9 mouse cellular contexts compared by ENCODE assay signal in the genomic region with DNA sequence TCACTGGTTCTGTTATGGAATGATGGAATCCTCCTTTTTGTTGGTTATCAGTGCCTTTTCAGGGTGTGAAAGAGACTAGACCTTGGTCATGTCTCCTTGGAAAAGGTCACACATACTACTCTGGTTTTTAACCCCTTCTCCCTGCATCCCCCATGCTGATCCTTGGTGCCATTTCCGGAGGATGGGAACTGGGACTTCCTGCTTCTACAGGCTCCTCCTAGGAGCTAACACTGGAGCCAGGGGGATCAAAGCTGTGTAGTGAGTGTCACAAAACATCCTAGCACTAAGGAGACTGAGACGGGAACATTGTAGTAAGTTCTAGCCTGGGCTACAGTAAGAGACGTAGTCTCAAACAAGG. TPM values are rescaled to one million over a fixed set of nuclear protein-coding genes. Genes with fewer than 3 reads are reported as not detected.
A peak's percentile ranks its signal among the peaks of the same experiment; 100 is the strongest.
DNase-seq lines count a peak whose midpoint lies in the region; ATAC-seq and TF ChIP-seq lines count a peak whose summit lies in the region.
"Had no signal": no experiment of that assay in that cellular context is flagged by ENCODE, and none has a peak within 500 bp of the region (broad histone marks: within the 10 kb centered on the region; RNA-seq: fewer than 3 reads in every experiment).

No protein-coding gene starts in this region.

- peak; percentile 95 for DNase-seq in heart, adult 11 months
- no peak for DNase-seq in heart, postnatal 14 days
- no peak for DNase-seq in ES-E14 (ENCODE audit: low read depth, low spot score)
- no peak for DNase-seq in frontal cortex, postnatal 25 days (ENCODE audit: low spot score in 2 of 2)
- DNase-seq in gastrocnemius, postnatal 4 days (ENCODE audit: low spot score in 2 of 2): no peak
- DNase-seq in layer of hippocampus, postnatal 25 days (ENCODE audit: extremely low spot score in 1 of 2, low spot score in 1 of 2): no peak

- in situ Hi-C loops in ES-E14 (cut with MboI; ENCODE audit: low sequenced_read_pairs in 2 of 2, unreplicated experiment in 2 of 2): no loop called here

- H3K36me3 ChIP-seq in ES-E14 (ENCODE audit: control insufficient read depth, insufficient read depth, low read length, poor library complexity, severe bottlenecking): no peaks in the 10 kb centered on the region
- H3K36me3 ChIP-seq in forebrain, embryonic 15.5 days: no peaks in the 10 kb centered on the region
- H3K36me3 ChIP-seq in liver, embryonic 15.5 days (replicated peaks): no peaks in the 10 kb centered on the region
- H3K36me3 ChIP-seq: G1E had no signal

- H3K4me1 ChIP-seq in ES-E14 (ENCODE audit: control insufficient read depth in 2 of 2, insufficient read depth in 2 of 2, low read length in 2 of 2, poor library complexity in 1 of 2): no peaks in the 10 kb centered on the region
- peaks cover 7% of the 10 kb centered on the region; the same call in 1 of the 2 replicates for H3K4me1 ChIP-seq in forebrain, embryonic 15.5 days
- H3K4me1 ChIP-seq in liver, embryonic 15.5 days (replicated peaks): peaks cover 29% of the 10 kb centered on the region

- WGBS in forebrain, embryonic 15.5 days: 5% methylated on average over 3 of the region's 3 CpGs
- WGBS in liver, embryonic 15.5 days (ENCODE audit: insufficient replicate concordance): 9% methylated on average over 3 of the region's 3 CpGs

- H3K9me3 ChIP-seq in ES-E14 (ENCODE audit: control insufficient read depth, insufficient read depth, low read depth, low read length): no peaks in the 10 kb centered on the region
- no peaks in the 10 kb centered on the region for H3K9me3 ChIP-seq in forebrain, embryonic 15.5 days
- no peaks in the 10 kb centered on the region for H3K9me3 ChIP-seq in liver, embryonic 15.5 days (replicated peaks)
- H3K9me3 ChIP-seq: G1E had no signal

- ATAC-seq in forebrain, embryonic 15.5 days (replicated peaks): peak; percentile 69; the same call in 1 of the 2 replicates
- no peak for ATAC-seq in liver, embryonic 15.5 days (ENCODE audit: insufficient read depth)

- peak overlapping the region in 1 of 2 experiments; percentile 49; a peak in 2 of 4 replicates for H3K4me3 ChIP-seq in ES-E14 (ENCODE audit: insufficient read depth in 1 of 2, low read depth in 1 of 2, low read length in 2 of 2, poor library complexity in 1 of 2, severe bottlenecking in 1 of 2)
- H3K4me3 ChIP-seq in forebrain, embryonic 15.5 days: peak overlapping the region; percentile 34
- H3K4me3 ChIP-seq in liver, embryonic 15.5 days (replicated peaks): peak overlapping the region; percentile 29

- H3K27me3 ChIP-seq in forebrain, embryonic 15.5 days: peaks cover 3% of the 10 kb centered on the region; the same call in 1 of the 2 replicates
- peaks cover 21% of the 10 kb centered on the region for H3K27me3 ChIP-seq in liver, embryonic 15.5 days

- H3K27ac ChIP-seq in ES-E14 (ENCODE audit: insufficient read depth, low read depth, low read length, poor library complexity, severe bottlenecking): peak overlapping the region; percentile 100; the same call in 1 of the 2 replicates
- H3K27ac ChIP-seq in forebrain, embryonic 15.5 days (replicated peaks): peak overlapping the region; percentile 97
- H3K27ac ChIP-seq in liver, embryonic 15.5 days (replicated peaks): peak overlapping the region; percentile 88

- intact Hi-C loops in heart, postnatal 14 days (cut with DNase I): no loop called here

- peak overlapping the region; percentile 8; the same call in 1 of the 2 replicates for H3K9ac ChIP-seq in ES-E14 (ENCODE audit: insufficient read depth, low read depth, low read length, poor library complexity, severe bottlenecking)
- H3K9ac ChIP-seq in forebrain, embryonic 15.5 days (replicated peaks): peak overlapping the region; percentile 63
- H3K9ac ChIP-seq in liver, embryonic 15.5 days: peak overlapping the region; percentile 50

- H3K4me2 ChIP-seq in forebrain, embryonic 15.5 days (replicated peaks): peak overlapping the region; percentile 48
- H3K4me2 ChIP-seq in liver, embryonic 15.5 days: peak overlapping the region; percentile 59

TF ChIP-seq in ES-E14, 5 proteins besides CTCF, POLR2A, EP300 and RAD21:
- TF ChIP-seq CHD2 (IDR thresholded peaks at IDR 0.05; ENCODE audit: low read depth, low read length) (no peak), HCFC1 (IDR thresholded peaks at IDR 0.05; ENCODE audit: borderline replicate concordance, insufficient read depth, low read length) (no peak), MAFK (IDR thresholded peaks at IDR 0.05; ENCODE audit: insufficient read depth, low read depth, low read length) (no peak), ZC3H11A (IDR thresholded peaks at IDR 0.05; ENCODE audit: borderline replicate concordance, low read depth, low read length) (no peak), ZNF384 (IDR thresholded peaks at IDR 0.05; ENCODE audit: low read depth, low read length) (no peak)

RNA-seq across cellular contexts. Expression of a gene that starts 7.8 kb away (rescaled TPM):
- 10 to 100 TPM; 28.6 to 29.6 TPM for total RNA-seq in heart, postnatal 14 days (2021)
- 11.2 and 13.8 TPM in 2 replicates for total RNA-seq in ES-E14 (2012; rRNA removed)
- 45.8 TPM in 2 replicates for polyA plus RNA-seq in forebrain, embryonic 15.5 days (2015; fragmentation: Nextera tagmentation; extraction: Ambion mirVana)
- 0.82 and 0.94 TPM in 2 replicates for polyA plus RNA-seq in liver, embryonic 15.5 days (2015; fragmentation: Nextera tagmentation; extraction: Ambion mirVana)
- total RNA-seq in gastrocnemius, postnatal 4 days (2021): 10 to 100 TPM in 1 of 2 experiments, 1 to 10 TPM in 1; 7.1 to 10.0 TPM
- 10 to 100 TPM; 10.4 to 11.9 TPM for total RNA-seq in layer of hippocampus, postnatal 25 days (2021)

RNA-seq across cellular contexts. Expression of a gene that starts 30.5 kb away (rescaled TPM):
- total RNA-seq in heart, postnatal 14 days (2021): 10 to 100 TPM; 32.1 to 35.6 TPM
- 81.1 and 99.0 TPM in 2 replicates for total RNA-seq in ES-E14 (2012; rRNA removed)
- 31.0 and 34.6 TPM in 2 replicates for polyA plus RNA-seq in forebrain, embryonic 15.5 days (2015; fragmentation: Nextera tagmentation; extraction: Ambion mirVana)
- polyA plus RNA-seq in liver, embryonic 15.5 days (2015; fragmentation: Nextera tagmentation; extraction: Ambion mirVana): 10.7 and 12.1 TPM in 2 replicates
- total RNA-seq in gastrocnemius, postnatal 4 days (2021): 10 to 100 TPM; 15.4 to 18.4 TPM
- total RNA-seq in layer of hippocampus, postnatal 25 days (2021): 1 to 10 TPM; 8.1 to 8.2 TPM

RNA-seq across cellular contexts. Expression of a gene that starts 58.5 kb away (rescaled TPM):
- total RNA-seq in heart, postnatal 14 days (2021): not detected
- not detected in 2 replicates for total RNA-seq in ES-E14 (2012; rRNA removed)
- not detected in 2 replicates for polyA plus RNA-seq in forebrain, embryonic 15.5 days (2015; fragmentation: Nextera tagmentation; extraction: Ambion mirVana)
- polyA plus RNA-seq in liver, embryonic 15.5 days (2015; fragmentation: Nextera tagmentation; extraction: Ambion mirVana): 0.16 TPM in 1 of 2 replicates, not detected in the other
- not detected for total RNA-seq in gastrocnemius, postnatal 4 days (2021)
- total RNA-seq in layer of hippocampus, postnatal 25 days (2021): not detected
- total RNA-seq: G1E had no signal
- polyA plus RNA-seq: G1E had no signal

Comparison
In these comparisons a context has a peak if more than half of its experiments do, and no peak if none do; other contexts are left out.
1. H3K9ac ChIP-seq: peak in every context shown above with its lines; median percentile 63 in forebrain, embryonic 15.5 days; 50 in liver, embryonic 15.5 days; 8 in ES-E14.